Mouse (Mus musculus) G1E (cell line): Measurements from ENCODE around the gene Bud13.

Experiments
- CTCF ChIP-seq: IDR thresholded peaks from 2 replicates; pipeline ENCODE4 v1.5.1; 2012; ENCODE audit warnings: low read depth, low read length, inconsistent platforms, mixed read lengths
- GATA1 ChIP-seq: IDR thresholded peaks from 2 replicates; pipeline ENCODE4 v1.6.1; 2012; ENCODE audit warnings: borderline replicate concordance, low read length, inconsistent platforms, mixed read lengths
- POLR2AphosphoS5 ChIP-seq: IDR thresholded peaks from 2 replicates; pipeline ENCODE4 v1.6.1; 2012; ENCODE audit warnings: low read depth, low read length, inconsistent platforms; ENCODE audit not compliant: insufficient replicate concordance
- TAL1 ChIP-seq: conservative IDR thresholded peaks from 2 replicates; pipeline ENCODE4 v1.6.1; 2012; ENCODE audit warnings: low read depth, low read length, inconsistent platforms, mixed read lengths

DNA sequence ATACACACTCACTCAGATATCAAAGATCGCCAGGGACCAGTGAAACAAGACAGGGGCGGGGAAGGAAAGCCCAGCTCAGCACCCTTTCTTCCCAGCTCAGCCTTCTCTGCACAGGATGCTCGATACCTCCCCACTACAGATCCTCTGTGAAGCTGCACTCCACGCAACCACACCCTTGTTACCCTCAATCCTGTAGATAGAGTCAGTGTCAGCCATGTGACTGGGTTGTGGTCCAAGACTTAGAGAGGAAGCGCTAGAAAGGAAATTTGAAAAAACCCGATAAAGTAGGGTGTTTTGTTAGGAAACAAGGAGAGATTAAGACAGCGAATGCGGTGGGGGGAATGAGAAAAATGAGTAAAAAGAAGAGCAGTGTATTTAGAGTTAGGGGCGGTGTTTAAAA, 10.7 kb upstream of the Bud13 start:
- no peak for TF ChIP-seq GATA1
- TF ChIP-seq CTCF = no peak
- TF ChIP-seq POLR2AphosphoS5 = no peak
- no peak for TF ChIP-seq TAL1
